In genomic region chr12:80109753-80110545, GRCm38 (mm10) we compare ENCODE assay signal across 8 mouse cellular contexts. TPM values are rescaled to one million over a fixed set of nuclear protein-coding genes. Genes with fewer than 3 reads are reported as not detected.
A peak's percentile ranks its signal among the peaks of the same experiment; 100 is the strongest.
DNase-seq lines count a peak whose midpoint lies in the region; ATAC-seq and TF ChIP-seq lines count a peak whose summit lies in the region.

No protein-coding gene starts in this region.

- H3K27me3 ChIP-seq in heart, adult 2 months (ENCODE audit: control insufficient read depth, insufficient read depth, low read length): no peaks in the 10 kb centered on the region
- no peaks in the 10 kb centered on the region for H3K27me3 ChIP-seq in intestine, postnatal 0 days (replicated peaks; ENCODE audit: control insufficient read depth, insufficient read depth, low read length)

- no peaks in the 10 kb centered on the region for H3K9me3 ChIP-seq in intestine, postnatal 0 days (ENCODE audit: control insufficient read depth)

- DNase-seq in ovary, postnatal 36 days (ENCODE audit: low spot score): peak; percentile 55
- DNase-seq in ovary, postnatal 10 days (ENCODE audit: low spot score): no peak
- DNase-seq in heart, adult 2 months: peak; percentile 70 to 76
- DNase-seq in lung, adult 2 months: peak; percentile 67

- peak overlapping the region; percentile 55 for H3K27ac ChIP-seq in brown adipose tissue, adult 24 weeks (replicated peaks; ENCODE audit: low read depth, low read length)
- peak overlapping the region; percentile 99 for H3K27ac ChIP-seq in heart, adult 2 months
- peak overlapping the region; percentile 98 for H3K27ac ChIP-seq in intestine, postnatal 0 days (ENCODE audit: low read depth, low read length)
- no peak overlapping the region; the same call in 1 of the 2 replicates for H3K27ac ChIP-seq in olfactory bulb, adult 2 months (ENCODE audit: insufficient read depth, low read depth, low read length)

- peak; percentile 10; the same call in 1 of the 2 replicates for TF ChIP-seq CTCF in heart, adult 2 months (IDR thresholded peaks at IDR 0.05)
- peak; percentile 42 for TF ChIP-seq CTCF in intestine, postnatal 0 days (IDR thresholded peaks at IDR 0.05; ENCODE audit: low read depth)
- no peak for TF ChIP-seq CTCF in lung, adult 2 months (IDR thresholded peaks at IDR 0.05; ENCODE audit: insufficient read depth, low read length)
- TF ChIP-seq CTCF in olfactory bulb, adult 2 months (IDR thresholded peaks at IDR 0.05; ENCODE audit: insufficient read depth, low read depth, low read length): no peak

- H3K4me2 ChIP-seq in intestine, postnatal 0 days (replicated peaks; ENCODE audit: low read depth): peak overlapping the region; percentile 90

- WGBS in heart, adult 2 months: 6% methylated on average over 53 of the region's 53 CpGs
- 5% methylated on average over 53 of the region's 53 CpGs for WGBS in intestine, postnatal 0 days
- 13% methylated on average over 53 of the region's 53 CpGs for WGBS in lung, adult 2 months
- 2% methylated on average over 53 of the region's 53 CpGs for WGBS in olfactory bulb, adult 2 months

- TF ChIP-seq EP300 in heart, adult 2 months (IDR thresholded peaks at IDR 0.05; ENCODE audit: insufficient read depth, low read depth, low read length): no peak

- no peak for ATAC-seq in intestine, postnatal 0 days
- ATAC-seq in activated CD4-positive, CD25-positive, alpha-beta regulatory T cell, adult 4 months: no peak

- H3K4me1 ChIP-seq in brown adipose tissue, adult 24 weeks (ENCODE audit: control insufficient read depth, insufficient read depth, insufficient read length, low read length): peaks cover 3% of the 10 kb centered on the region; the same call in 1 of the 2 replicates
- peaks cover 5% of the 10 kb centered on the region for H3K4me1 ChIP-seq in heart, adult 2 months (ENCODE audit: control insufficient read depth, insufficient read depth, low read length)
- no peaks in the 10 kb centered on the region for H3K4me1 ChIP-seq in intestine, postnatal 0 days (replicated peaks; ENCODE audit: control insufficient read depth, insufficient read depth, low read length)
- peaks cover 7% of the 10 kb centered on the region; the same call in 1 of the 2 replicates for H3K4me1 ChIP-seq in lung, adult 2 months (ENCODE audit: control insufficient read depth, insufficient read depth, low read length)
- H3K4me1 ChIP-seq in olfactory bulb, adult 2 months (ENCODE audit: control insufficient read depth, insufficient read depth, low read length): peaks cover 18% of the 10 kb centered on the region

- H3K4me3 ChIP-seq in brown adipose tissue, adult 24 weeks (ENCODE audit: insufficient read depth, low read depth, low read length): peak overlapping the region; percentile 95
- peak overlapping the region; percentile 76 for H3K4me3 ChIP-seq in heart, adult 2 months
- H3K4me3 ChIP-seq in intestine, postnatal 0 days (ENCODE audit: low read depth, low read length): peak overlapping the region; percentile 91
- H3K4me3 ChIP-seq in lung, adult 2 months (replicated peaks; ENCODE audit: extremely low read depth, low read depth, low read length): peak overlapping the region; percentile 76
- H3K4me3 ChIP-seq in olfactory bulb, adult 2 months (ENCODE audit: insufficient read depth, low read depth, low read length): peak overlapping the region; percentile 45

- peaks cover 16% of the 10 kb centered on the region for H3K36me3 ChIP-seq in heart, adult 2 months (ENCODE audit: control insufficient read depth, insufficient read depth, low read length)
- peaks cover 11% of the 10 kb centered on the region; the same call in 1 of the 2 replicates for H3K36me3 ChIP-seq in intestine, postnatal 0 days (ENCODE audit: control insufficient read depth, insufficient read depth)

- peak overlapping the region; percentile 77 for H3K9ac ChIP-seq in heart, adult 2 months (ENCODE audit: low read depth, low read length)
- H3K9ac ChIP-seq in intestine, postnatal 0 days (ENCODE audit: low read depth, low read length): peak overlapping the region; percentile 93

- TF ChIP-seq POLR2A in heart, adult 2 months (IDR thresholded peaks at IDR 0.05; ENCODE audit: insufficient read depth, low read depth, low read length): no peak
- peak; percentile 17; the same call in 1 of the 2 replicates for TF ChIP-seq POLR2A in lung, adult 2 months (IDR thresholded peaks at IDR 0.05; ENCODE audit: borderline replicate concordance, extremely low read depth, low read depth, low read length)
- TF ChIP-seq POLR2A in olfactory bulb, adult 2 months (IDR thresholded peaks at IDR 0.05; ENCODE audit: insufficient read depth, low read depth, low read length): no peak

- intact Hi-C loops in heart, adult 2 months (cut with DNase I): loop anchor here (1.0 to 5.0 kb wide), 10 partner anchors 19 to 497 kb away; no protein-coding TSS in a partner anchor

- H3K79me2 ChIP-seq in heart, adult 2 months (replicated peaks; ENCODE audit: control insufficient read depth, insufficient read depth, low read length): peaks cover 3% of the 10 kb centered on the region

RNA-seq across cellular contexts. Expression of gene Zfp36l1, which starts 2.9 kb away (rescaled TPM):
- polyA plus RNA-seq in brown adipose tissue, adult 24 weeks (2012; ENCODE audit: insufficient read depth, insufficient read length, missing spikeins): 67.0 and 75.8 TPM in 2 replicates
- total RNA-seq in heart, adult 2 months (2021): 10 to 100 TPM; 74.4 to 79.4 TPM
- polyA plus RNA-seq in heart, adult 2 months (2012; rRNA removed): 43.3 and 65.0 TPM in 2 replicates
- polyA plus RNA-seq in intestine, postnatal 0 days (2015; fragmentation: Nextera tagmentation; extraction: Ambion mirVana): 77.9 and 80.7 TPM in 2 replicates
- 261 and 286 TPM in 2 replicates for polyA plus RNA-seq in lung, adult 2 months (2012; rRNA removed)
- not detected in 2 replicates for polyA plus RNA-seq in olfactory bulb, adult 2 months (2012; ENCODE audit: insufficient read depth, insufficient read length, low replicate concordance, missing spikeins)
- 100 to 1,000 TPM; 109 to 180 TPM for polyA plus RNA-seq in activated CD4-positive, CD25-positive, alpha-beta regulatory T cell, adult 4 months (2017; shearing (Covaris generic))

Comparison
In these comparisons a context has a peak if more than half of its experiments do, and no peak if none do; other contexts are left out.
1. H3K4me3 ChIP-seq: peak in every context shown above with its lines; median percentile 95 in brown adipose tissue, adult 24 weeks; 91 in intestine, postnatal 0 days; 76 in heart, adult 2 months; 76 in lung, adult 2 months; 45 in olfactory bulb, adult 2 months.
2. CTCF ChIP-seq: peak in heart, adult 2 months (single experiment) and intestine, postnatal 0 days (single experiment); none in lung, adult 2 months (single experiment) and olfactory bulb, adult 2 months (single experiment).